Mouse (Mus musculus) adrenal gland, adult (tissue): ENCODE results near the gene Osbpl7.

Experiments used
- DNase-seq, 2 experiments: peaks; one replicate each; pipeline ENCODE4 v3.0.0; 2022 to 2023; ENCODE audit warnings: low spot score in 1 of 2; ENCODE audit not compliant: inconsistent age in 2 of 2

The Osbpl7 gene

GRCm38 (mm10) chr11:97080291-97080690 is 29.9 kb downstream of the Osbpl7 start:
- no peak for DNase-seq

GRCm38 (mm10) chr11:97082977-97083376 is 32.5 kb downstream of the Osbpl7 start:
- DNase-seq, result peak; percentile 58 to 85

GRCm38 (mm10) chr11:97083401-97084140 is 33.1 kb downstream of the Osbpl7 start:
- DNase-seq, result peak; percentile 80 to 83

GRCm38 (mm10) chr11:97084821-97085505 is 34.5 kb downstream of the Osbpl7 start:
- DNase-seq, result no peak

DNA sequence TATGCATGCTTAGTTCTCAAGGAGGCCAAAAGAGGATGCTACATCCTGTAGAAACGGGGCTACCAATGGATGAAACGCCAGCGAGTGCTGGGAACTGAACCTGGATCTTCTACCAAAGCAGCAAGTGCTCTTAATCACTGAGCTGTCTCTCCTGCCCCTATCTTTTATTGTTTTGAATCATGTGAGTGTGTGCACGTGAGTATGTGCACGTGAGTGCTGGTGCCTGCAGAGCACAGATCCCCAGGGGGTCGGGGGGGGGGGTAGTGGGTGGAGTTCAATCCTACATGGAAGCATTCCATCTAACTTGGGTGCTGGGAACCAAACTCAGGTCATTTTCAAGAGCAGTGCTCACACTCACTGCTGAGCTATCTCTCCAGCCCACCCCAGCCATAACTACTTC is 35.9 kb downstream of the Osbpl7 start:
- DNase-seq, result no peak

GRCm38 (mm10) chr11:97094600-97094999 is 44.2 kb downstream of the Osbpl7 start:
- DNase-seq, result no peak

- peak in 1 of 2 experiments; percentile 45 for DNase-seq
Measured at GRCm38 (mm10) chr11:97098791-97099190, 48.4 kb downstream of the Osbpl7 start.

DNA sequence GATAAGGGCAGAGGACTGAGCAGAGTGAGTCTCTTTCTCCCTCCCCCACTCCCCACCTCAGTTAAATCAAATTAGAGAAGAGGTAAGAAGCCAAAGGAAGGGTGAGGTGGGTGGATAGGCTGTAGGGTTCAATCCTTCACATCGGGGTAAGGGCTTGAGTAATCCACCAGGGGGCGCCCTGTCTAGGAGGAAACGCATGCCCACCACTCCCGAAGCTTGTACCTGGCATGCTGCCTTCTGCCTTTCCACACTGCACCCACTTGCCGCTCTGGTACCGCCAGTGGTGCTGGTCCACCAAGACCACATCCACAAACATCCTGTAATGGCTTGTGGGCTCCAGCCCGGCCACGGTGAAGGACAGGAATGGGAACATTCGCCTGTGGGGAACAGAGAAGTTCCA is 51.3 kb downstream of the Osbpl7 start:
- DNase-seq, result peak; percentile 68 to 89

- DNase-seq, result no peak
Measured at GRCm38 (mm10) chr11:97103163-97104090, 53.0 kb downstream of the Osbpl7 start.

GRCm38 (mm10) chr11:97104091-97104483 is 53.7 kb downstream of the Osbpl7 start:
- no peak for DNase-seq

DNA sequence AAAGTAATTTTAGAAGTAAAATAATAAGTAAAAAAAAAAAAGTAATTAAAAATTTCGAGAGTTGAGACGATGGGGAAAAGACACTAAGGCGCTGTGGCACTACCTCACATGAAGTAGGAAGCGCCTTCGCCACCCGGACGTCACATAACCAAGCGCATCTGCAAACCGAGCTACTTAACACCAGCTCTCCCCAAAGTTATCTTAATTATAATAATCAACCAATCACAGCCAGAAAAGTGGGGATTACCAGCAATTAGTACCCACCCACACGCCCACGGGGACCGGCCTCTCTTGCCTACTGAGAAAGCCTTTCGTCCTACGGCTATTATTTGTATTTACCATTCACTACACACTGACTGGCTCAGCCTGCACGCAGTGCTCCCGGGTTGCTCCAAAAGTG is 58.5 kb downstream of the Osbpl7 start:
- DNase-seq, result no peak

- DNase-seq, result no peak
Measured at GRCm38 (mm10) chr11:97112519-97113125, 62.2 kb downstream of the Osbpl7 start.

- no peak for DNase-seq
Measured at GRCm38 (mm10) chr11:97114671-97115601, 64.5 kb downstream of the Osbpl7 start, which contains the start of gene Tbx21. Tbx21 (minus strand) TSS chr11:97115331.

DNA sequence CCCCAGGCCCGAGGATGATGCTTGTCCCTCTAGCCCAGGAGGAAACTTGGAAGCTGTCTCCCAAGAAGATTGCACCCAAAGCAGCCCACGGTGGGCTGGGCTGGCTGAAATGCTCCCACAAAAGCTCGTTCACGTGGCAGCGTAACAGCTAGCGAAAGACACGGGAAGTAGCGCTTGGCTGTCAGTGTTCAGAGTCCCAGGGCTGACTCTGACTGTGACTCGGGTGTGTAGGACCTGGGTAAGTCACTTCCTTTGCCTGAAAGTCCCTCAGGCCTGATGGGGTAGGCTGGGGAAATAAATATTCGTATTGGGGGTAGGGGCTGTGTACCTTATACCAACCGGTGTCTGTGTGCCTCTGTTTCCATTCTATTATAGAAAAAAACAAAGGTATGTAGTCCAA is 65.4 kb downstream of the Osbpl7 start:
- DNase-seq, result no peak
